Mouse (Mus musculus): Measurements from ENCODE around the gene Eif1ad.

Eif1ad gene

GRCm38 (mm10) chr19:5418750-5419466, 52.4 kb downstream of the Eif1ad start:
- DNase-seq (ENCODE audit: low read depth, low spot score), result no peak

GRCm38 (mm10) chr19:5419630-5420029, 53.1 kb downstream of the Eif1ad start:
- DNase-seq (ENCODE audit: low read depth, low spot score), result no peak

GRCm38 (mm10) chr19:5420579-5420978, 54.0 kb downstream of the Eif1ad start:
- no peak for DNase-seq (ENCODE audit: low read depth, low spot score)

All from retina, adult 2 months (tissue).